Mouse (Mus musculus) G1E (cell line): ENCODE measurements around the gene Ghr.

ENCODE experiments used
- CTCF ChIP-seq: IDR thresholded peaks from 2 replicates; pipeline ENCODE4 v1.5.1; 2012; ENCODE audit warnings: low read depth, low read length, inconsistent platforms, mixed read lengths
- GATA1 ChIP-seq: IDR thresholded peaks from 2 replicates; pipeline ENCODE4 v1.6.1; 2012; ENCODE audit warnings: borderline replicate concordance, low read length, inconsistent platforms, mixed read lengths
- POLR2AphosphoS5 ChIP-seq: IDR thresholded peaks from 2 replicates; pipeline ENCODE4 v1.6.1; 2012; ENCODE audit warnings: low read depth, low read length, inconsistent platforms; ENCODE audit not compliant: insufficient replicate concordance
- TAL1 ChIP-seq: conservative IDR thresholded peaks from 2 replicates; pipeline ENCODE4 v1.6.1; 2012; ENCODE audit warnings: low read depth, low read length, inconsistent platforms, mixed read lengths

GRCm38 (mm10) chr15:3356073-3356766, 227.1 kb downstream of the Ghr start:
- TF ChIP-seq CTCF, result no peak
- no peak for TF ChIP-seq GATA1
- no peak for TF ChIP-seq TAL1
- no peak for TF ChIP-seq POLR2AphosphoS5
